Mouse (Mus musculus) embryo, embryonic 11 days (tissue): ENCODE results near the gene Gpsm3.
A peak's percentile ranks its signal among the peaks of the same experiment; 100 is the strongest.
"Not testable (repeated sequence)": the region's sequence is repeated elsewhere in the genome, so short reads cannot be mapped to it uniquely, and the experiment has no call there.

Experiments used
- DNase-seq: peaks from one replicate; pipeline ENCODE4 v3.0.0-alpha.2; 2015

Gene Gpsm3

GRCm38 (mm10) chr17:34589681-34590101 lies at the start of gene Gpsm3:
TSS of gene Gpsm3 (plus strand) at chr17:34589806.
- DNase-seq: peak; percentile 45

DNA sequence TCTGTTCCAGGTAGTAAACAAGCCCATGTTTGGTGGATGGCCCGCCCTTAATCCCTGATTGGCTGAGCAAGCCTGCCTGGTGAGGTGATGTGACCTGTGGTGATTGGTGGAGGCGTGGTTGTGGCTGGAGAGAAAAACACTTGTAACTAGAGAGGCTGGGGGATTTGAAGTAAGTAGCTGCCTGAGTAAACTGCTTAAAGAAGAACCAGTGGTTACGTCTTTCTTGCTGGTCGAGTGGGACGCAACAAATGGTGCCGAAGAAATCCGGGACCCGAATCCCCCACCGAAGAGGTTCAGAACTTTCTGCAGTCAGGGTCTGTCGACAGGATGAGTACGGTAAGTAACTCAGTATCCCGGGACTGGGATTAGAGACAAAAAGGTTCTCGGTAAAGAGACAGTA lies 46.0 kb upstream of the Gpsm3 start:
- DNase-seq: not testable (repeated sequence)

DNA sequence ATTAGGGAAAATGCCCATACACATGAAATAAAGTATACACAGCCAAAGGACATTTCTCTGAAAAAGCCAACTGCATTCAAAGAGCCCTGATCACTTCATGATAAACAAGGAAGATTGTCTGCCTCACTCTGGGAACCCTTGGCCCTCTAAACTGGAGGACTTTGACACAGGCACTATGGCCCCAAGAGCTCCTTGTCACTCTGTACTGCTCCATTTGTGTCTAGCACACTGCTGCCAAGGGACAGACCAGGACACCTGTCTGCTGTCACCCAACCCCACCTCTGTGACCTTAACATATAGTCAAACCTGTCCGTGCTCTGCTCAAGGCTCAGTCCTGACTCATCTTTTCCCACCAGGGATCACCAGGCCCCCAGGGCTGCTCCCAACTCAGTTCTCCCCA lies 42.8 kb upstream of the Gpsm3 start:
- DNase-seq: no peak

GRCm38 (mm10) chr17:34547601-34548000 lies 42.0 kb upstream of the Gpsm3 start:
- no peak for DNase-seq

DNA sequence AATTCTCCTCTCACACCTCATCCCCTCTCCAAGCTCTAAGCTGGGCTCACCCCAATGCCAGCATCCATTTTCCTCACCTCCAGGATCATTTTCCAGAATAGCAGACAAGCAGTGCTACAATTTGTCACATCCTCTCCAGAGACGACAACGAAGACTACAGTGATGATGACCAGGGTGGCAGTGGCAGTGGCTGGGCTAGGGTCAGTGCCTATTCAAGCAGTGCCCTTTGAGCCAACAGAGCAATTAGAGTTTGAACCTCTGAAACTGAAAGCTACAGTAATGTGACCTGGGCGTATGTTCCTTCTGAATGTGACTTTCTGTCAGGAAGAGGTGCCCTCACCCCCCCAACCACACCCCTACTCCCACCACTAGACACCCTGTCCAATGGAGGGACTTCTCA lies 40.5 kb upstream of the Gpsm3 start:
- DNase-seq: no peak

GRCm38 (mm10) chr17:34549843-34550242 lies 39.8 kb upstream of the Gpsm3 start:
- DNase-seq: no peak

DNA sequence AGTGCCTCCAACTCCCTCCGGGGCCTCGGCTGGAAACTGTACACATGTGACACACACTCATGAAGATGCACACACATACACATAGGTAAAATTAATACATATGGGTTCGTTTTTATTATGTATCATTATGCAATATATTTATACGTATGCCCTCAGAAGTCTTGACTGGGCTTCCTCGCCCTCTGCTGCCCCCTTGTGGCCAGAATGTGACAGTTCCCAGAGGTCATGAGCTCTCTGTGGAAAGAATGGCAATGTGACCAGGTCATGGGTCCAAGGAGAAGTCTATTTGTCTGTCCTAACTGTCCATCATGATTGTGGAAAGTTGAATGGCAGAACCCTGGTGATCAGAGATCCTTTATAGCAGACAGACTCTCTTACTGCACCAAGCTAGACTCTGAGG lies 34.1 kb upstream of the Gpsm3 start:
- DNase-seq: peak; percentile 73

DNA sequence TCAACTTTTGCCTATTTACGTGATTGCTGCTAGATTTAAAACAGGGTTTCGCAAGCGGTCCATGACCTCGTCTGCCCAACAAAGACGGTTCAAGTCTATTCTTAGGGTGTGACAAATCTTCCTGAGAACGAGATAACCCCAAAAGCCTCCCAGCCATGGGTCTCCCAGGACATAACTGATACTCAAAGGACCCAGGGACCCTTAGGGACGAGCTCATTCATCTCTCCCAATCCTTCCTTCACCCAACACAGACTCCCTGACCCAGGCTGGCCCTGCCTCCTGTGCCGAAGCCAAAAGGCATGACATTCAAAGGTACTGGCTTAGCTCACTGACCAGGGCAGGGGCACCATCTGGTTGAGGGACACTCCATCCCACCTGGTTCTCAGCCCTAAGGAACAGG lies 33.2 kb upstream of the Gpsm3 start:
- DNase-seq: no peak

DNA sequence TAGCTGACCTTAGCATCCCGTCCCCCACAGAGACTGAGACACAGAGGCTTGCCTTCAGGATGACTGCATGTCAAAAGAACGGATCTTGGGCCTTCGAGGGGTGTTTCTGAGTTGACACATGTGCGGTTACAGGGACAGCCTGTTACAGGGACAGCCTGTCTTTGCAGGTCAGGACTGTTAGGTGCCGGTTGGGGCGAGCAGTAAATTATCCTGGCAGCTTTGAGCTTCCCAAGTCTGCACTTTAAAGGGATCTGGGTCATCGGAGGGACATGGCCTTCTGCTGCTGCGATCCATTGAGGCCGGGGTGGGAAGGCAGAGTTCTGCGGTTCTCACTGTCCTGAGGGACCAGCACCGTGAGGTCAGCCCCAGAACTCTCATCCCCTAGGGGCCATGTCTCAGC lies 32.2 kb upstream of the Gpsm3 start:
- no peak for DNase-seq

DNA sequence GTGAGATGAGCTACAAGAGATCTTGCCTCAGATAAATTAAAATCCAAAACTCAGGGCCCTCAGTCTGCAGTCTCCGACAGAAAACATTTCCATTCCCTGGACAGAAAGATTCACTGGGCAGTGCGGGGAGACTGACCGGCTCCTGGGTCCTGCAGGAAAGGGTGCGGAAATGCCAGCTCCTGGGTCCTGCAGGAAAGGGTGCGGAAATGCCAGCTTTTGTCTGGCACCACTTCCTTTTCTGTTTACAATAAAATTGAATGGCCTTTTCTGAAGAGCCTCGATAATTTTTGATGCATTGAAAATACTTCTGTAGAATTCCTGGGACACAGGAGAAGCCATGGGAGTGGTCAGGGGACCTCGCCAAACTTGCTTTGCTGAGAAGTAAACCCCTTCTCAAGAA lies 30.5 kb upstream of the Gpsm3 start:
- no peak for DNase-seq

DNA sequence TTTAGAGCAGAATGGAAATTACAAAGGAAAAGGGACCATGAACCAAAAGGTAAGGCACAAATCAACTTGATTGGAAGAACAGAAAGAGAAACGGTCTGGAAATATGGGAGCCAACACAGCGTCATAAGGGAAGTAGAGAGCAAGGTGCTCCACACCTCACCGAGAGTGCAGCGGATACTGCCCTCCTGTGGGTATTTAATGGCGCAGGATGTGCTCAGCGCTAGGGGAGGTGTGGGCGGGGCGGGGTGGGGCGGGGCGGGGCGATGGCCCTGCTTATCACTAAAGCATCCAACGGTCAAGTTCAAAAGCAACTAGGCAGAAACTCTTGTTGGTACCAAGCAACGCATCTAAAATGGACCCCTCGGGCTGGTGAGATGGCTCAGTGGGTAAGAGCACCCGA lies 29.7 kb upstream of the Gpsm3 start:
- no peak for DNase-seq

- no peak for DNase-seq
These were observed 29.2 kb upstream of the Gpsm3 start for GRCm38 (mm10) chr17:34560438-34560837.

GRCm38 (mm10) chr17:34561200-34561599 lies 28.4 kb upstream of the Gpsm3 start:
- peak; percentile 18 for DNase-seq

DNA sequence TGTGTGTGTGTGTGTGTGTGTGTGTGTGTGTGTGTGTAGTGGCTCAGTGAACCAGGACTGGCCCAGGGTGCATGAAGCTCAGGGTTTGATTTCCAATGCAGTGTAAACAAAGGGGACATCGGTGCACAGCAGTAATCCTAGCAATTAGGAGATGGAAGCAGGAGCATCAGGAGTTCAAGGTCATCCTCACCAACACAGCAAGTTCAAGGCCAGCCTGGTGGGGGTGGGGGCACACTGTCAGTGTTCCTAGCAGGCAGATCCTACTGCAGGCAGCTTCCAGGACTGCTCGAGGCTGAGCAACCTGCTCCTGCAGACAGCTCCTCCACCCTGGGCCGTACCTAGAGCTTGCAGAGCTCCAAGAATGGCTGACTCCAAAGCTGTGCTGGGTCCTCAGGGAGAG lies 27.0 kb upstream of the Gpsm3 start:
- no peak for DNase-seq

- no peak for DNase-seq
These were observed 26.3 kb upstream of the Gpsm3 start for GRCm38 (mm10) chr17:34563354-34563753.

GRCm38 (mm10) chr17:34564003-34564421 lies 25.6 kb upstream of the Gpsm3 start, which contains the start of gene Notch4:
TSS of gene Notch4 (plus strand) at chr17:34564268.
- peak; percentile 30 for DNase-seq

DNA sequence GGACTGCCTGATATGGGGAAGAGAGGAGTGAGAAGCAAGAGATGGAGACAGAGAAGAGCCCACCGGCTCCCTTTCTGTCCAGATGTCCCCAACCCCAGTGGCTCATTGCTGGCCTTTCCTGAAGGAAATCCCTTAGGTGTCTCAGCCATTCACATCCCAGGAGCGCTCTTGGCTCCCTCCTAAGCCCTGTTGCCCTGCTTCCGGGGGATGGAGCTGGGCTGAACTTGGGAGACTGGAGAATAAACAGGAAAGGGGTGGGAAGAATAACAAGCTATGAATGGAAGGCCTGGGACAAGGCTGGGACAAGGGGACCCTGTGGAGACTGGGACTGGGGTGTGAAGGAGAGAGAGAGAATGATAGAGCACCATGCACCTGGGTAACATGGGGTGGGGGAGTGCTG lies 24.8 kb upstream of the Gpsm3 start:
- no peak for DNase-seq

- no peak for DNase-seq
These were observed 22.3 kb upstream of the Gpsm3 start for GRCm38 (mm10) chr17:34567311-34567710.

- no peak for DNase-seq
These were observed 21.2 kb upstream of the Gpsm3 start for GRCm38 (mm10) chr17:34568421-34568820.

DNA sequence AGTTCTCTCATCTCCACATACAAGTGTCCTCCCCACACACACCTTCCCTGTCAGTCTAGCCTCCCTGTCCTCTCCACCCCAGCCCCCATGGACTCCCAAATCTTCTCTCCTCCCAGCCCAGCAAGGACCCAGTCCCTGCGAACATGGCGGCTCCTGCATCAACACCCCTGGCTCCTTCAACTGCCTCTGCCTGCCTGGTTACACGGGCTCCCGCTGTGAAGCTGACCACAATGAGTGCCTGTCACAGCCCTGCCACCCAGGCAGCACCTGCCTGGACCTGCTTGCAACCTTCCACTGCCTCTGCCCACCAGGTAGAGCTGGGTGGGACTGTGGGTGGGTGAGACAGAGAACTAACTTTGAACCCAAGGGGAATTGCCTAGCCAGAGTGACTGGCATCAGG lies 19.7 kb upstream of the Gpsm3 start:
- no peak for DNase-seq

GRCm38 (mm10) chr17:34571875-34572274 lies 17.7 kb upstream of the Gpsm3 start:
- no peak for DNase-seq

GRCm38 (mm10) chr17:34572361-34572760 lies 17.2 kb upstream of the Gpsm3 start:
- no peak for DNase-seq

GRCm38 (mm10) chr17:34576577-34576976 lies 13.0 kb upstream of the Gpsm3 start:
- no peak for DNase-seq

GRCm38 (mm10) chr17:34578070-34578469 lies 11.5 kb upstream of the Gpsm3 start:
- no peak for DNase-seq

- no peak for DNase-seq
These were observed 7.1 kb upstream of the Gpsm3 start for GRCm38 (mm10) chr17:34582528-34582927.

- no peak for DNase-seq
These were observed 6.2 kb upstream of the Gpsm3 start for GRCm38 (mm10) chr17:34583397-34583796.
